Mouse (Mus musculus) myocyte (in vitro differentiated cells): ENCODE data around the gene Kcnn3. TPM values are rescaled to one million over a fixed set of nuclear protein-coding genes. Genes with fewer than 3 reads are reported as not detected.
A peak's percentile ranks its signal among the peaks of the same experiment; 100 is the strongest.

Experiments used
- H3K27me3 ChIP-seq: one replicate; pipeline ENCODE4 v1.6.1; 2011; ENCODE audit not compliant: control insufficient read depth, insufficient read depth, insufficient read length
- H3K36me3 ChIP-seq: one replicate; pipeline ENCODE4 v1.6.1; 2011; ENCODE audit not compliant: control insufficient read depth, insufficient read depth
- H3K4me2 ChIP-seq: one replicate; pipeline ENCODE4 v1.6.1; 2011; ENCODE audit warnings: low read depth, control low read depth
- H3K4me3 ChIP-seq: one replicate; pipeline ENCODE4 v1.5.1; 2011; ENCODE audit warnings: mild to moderate bottlenecking, control low read depth, moderate library complexity
- H3K79me2 ChIP-seq: one replicate; pipeline ENCODE4 v1.6.1; 2011; ENCODE audit not compliant: control insufficient read depth, insufficient read depth
- H3ac ChIP-seq: one replicate; pipeline ENCODE4 v1.6.1; 2011; ENCODE audit not compliant: control insufficient read depth, insufficient read length
- CEBPB ChIP-seq: IDR thresholded peaks from 2 replicates; pipeline ENCODE4 v1.6.1; 2011; ENCODE audit warnings: mild to moderate bottlenecking, moderate library complexity; ENCODE audit not compliant: poor library complexity, insufficient read depth, severe bottlenecking
- E2F4 ChIP-seq: IDR thresholded peaks from one replicate; pipeline ENCODE4 v1.6.1; 2011; ENCODE audit warnings: mild to moderate bottlenecking, control low read depth, moderate library complexity; ENCODE audit not compliant: insufficient read depth
- MAX ChIP-seq: IDR thresholded peaks from one replicate; pipeline ENCODE4 v1.6.1; 2011; ENCODE audit warnings: low read depth, mild to moderate bottlenecking, control low read depth
- MYOD1 ChIP-seq, 3 experiments: IDR thresholded peaks; one replicate each; pipeline ENCODE4 v1.6.1; 2011; ENCODE audit warnings: control low read depth in 2 of 3, low read depth in 2 of 3, mild to moderate bottlenecking in 2 of 3, moderate library complexity in 1 of 3; ENCODE audit not compliant: insufficient read length in 2 of 3, control insufficient read depth in 1 of 3
- MYOG ChIP-seq, 3 experiments: IDR thresholded peaks; one replicate each; pipeline ENCODE4 v1.6.1; 2011; ENCODE audit warnings: control low read depth in 2 of 3, low read depth in 2 of 3, mild to moderate bottlenecking in 2 of 3; ENCODE audit not compliant: insufficient read length in 2 of 3, control insufficient read depth in 1 of 3, insufficient read depth in 1 of 3
- POLR2A ChIP-seq: IDR thresholded peaks from one replicate; pipeline ENCODE4 v1.6.1; 2011; ENCODE audit warnings: low read depth, mild to moderate bottlenecking, control low read depth, moderate library complexity; ENCODE audit not compliant: insufficient read length
- POLR2AphosphoS2 ChIP-seq: IDR thresholded peaks from one replicate; pipeline ENCODE4 v1.6.1; 2011; ENCODE audit warnings: low read depth, control low read depth; ENCODE audit not compliant: insufficient read length
- REST ChIP-seq: IDR thresholded peaks from one replicate; pipeline ENCODE4 v1.6.1; 2011; ENCODE audit warnings: mild to moderate bottlenecking, control low read depth, moderate library complexity; ENCODE audit not compliant: insufficient read depth, insufficient read length
- SRF ChIP-seq: IDR thresholded peaks from one replicate; pipeline ENCODE4 v1.6.1; 2011; ENCODE audit warnings: low read depth; ENCODE audit not compliant: control insufficient read depth, insufficient read length
- TCF12 ChIP-seq: IDR thresholded peaks from one replicate; pipeline ENCODE4 v1.6.1; 2011; ENCODE audit warnings: mild to moderate bottlenecking, control low read depth; ENCODE audit not compliant: poor library complexity, insufficient read depth, severe bottlenecking
- TCF3 ChIP-seq: IDR thresholded peaks from one replicate; pipeline ENCODE4 v1.6.1; 2011; ENCODE audit warnings: low read depth, control low read depth; ENCODE audit not compliant: insufficient read length
- USF1 ChIP-seq: IDR thresholded peaks from one replicate; pipeline ENCODE4 v1.6.1; 2011; ENCODE audit warnings: low read depth, mild to moderate bottlenecking, control low read depth, moderate library complexity
- polyA plus RNA-seq: library from polyadenylated mRNA; unstranded; fragments of >200 nt; fragmentation: generic; extraction: Trizol; gene quantifications from one replicate; pipeline ENCODE4 v1.2.1, GENCODE M21; 2012; ENCODE audit warnings: missing spikeins

The Kcnn3 gene
- polyA plus RNA-seq, 1 experiment = 0.68 TPM

- H3K4me3 ChIP-seq = peak overlapping the region; percentile 0
- no peak overlapping the region for H3ac ChIP-seq
- no peak for TF ChIP-seq E2F4
- peak; percentile 82 to 87 (median 82) for TF ChIP-seq MYOD1 (IDR thresholded peaks at IDR 0.05; ENCODE audit: control insufficient read depth in 1 of 3, insufficient read length in 2 of 3, low read depth in 2 of 3)
- TF ChIP-seq TCF12 = peak; percentile 38
- TF ChIP-seq TCF3 = peak; percentile 28
- TF ChIP-seq MAX = no peak
- TF ChIP-seq POLR2A = no peak
- TF ChIP-seq MYOG (IDR thresholded peaks at IDR 0.05; ENCODE audit: control insufficient read depth in 1 of 3, insufficient read depth in 1 of 3, insufficient read length in 2 of 3, low read depth in 2 of 3) = peak in 2 of 3 experiments; percentile 82 to 87
- TF ChIP-seq REST = no peak
- no peak for TF ChIP-seq SRF
- TF ChIP-seq USF1 = no peak
- TF ChIP-seq CEBPB = no peak
- H3K27me3 ChIP-seq = peaks cover 35% of the 10 kb centered on the region
- peak overlapping the region; percentile 54 for H3K4me2 ChIP-seq
- H3K36me3 ChIP-seq = no peaks in the 10 kb centered on the region
- H3K79me2 ChIP-seq = no peaks in the 10 kb centered on the region
Observed at GRCm38 (mm10) chr3:89522450-89523128, 2.6 kb downstream of the Kcnn3 start.

- no peak overlapping the region for H3K4me2 ChIP-seq
- TF ChIP-seq TCF12 = no peak
- TF ChIP-seq POLR2AphosphoS2 = no peak
- no peak for TF ChIP-seq E2F4
- no peak for TF ChIP-seq SRF
- TF ChIP-seq MYOD1 (IDR thresholded peaks at IDR 0.05; ENCODE audit: control insufficient read depth in 1 of 3, insufficient read length in 2 of 3, low read depth in 2 of 3) = no peak
- no peak for TF ChIP-seq TCF3
- TF ChIP-seq REST = no peak
- no peak for TF ChIP-seq POLR2A
- TF ChIP-seq USF1 = no peak
- no peak for TF ChIP-seq MAX
- TF ChIP-seq CEBPB = no peak
- no peak for TF ChIP-seq MYOG (IDR thresholded peaks at IDR 0.05; ENCODE audit: control insufficient read depth in 1 of 3, insufficient read depth in 1 of 3, insufficient read length in 2 of 3, low read depth in 2 of 3)
- no peak overlapping the region for H3ac ChIP-seq
- no peaks in the 10 kb centered on the region for H3K36me3 ChIP-seq
- H3K4me3 ChIP-seq = no peak overlapping the region
- no peaks in the 10 kb centered on the region for H3K79me2 ChIP-seq
- peaks cover 12% of the 10 kb centered on the region for H3K27me3 ChIP-seq
Observed at GRCm38 (mm10) chr3:89526298-89527090, 6.5 kb downstream of the Kcnn3 start.

- Histone ChIP-seq H3ac (no peak overlapping the region), H3K4me3 (no peak overlapping the region), H3K36me3 (no peaks in the 10 kb centered on the region), H3K79me2 (no peaks in the 10 kb centered on the region), H3K4me2 (no peak overlapping the region), H3K27me3 (peaks cover 9% of the 10 kb centered on the region)
- TF ChIP-seq SRF (no peak), TCF3 (no peak), CEBPB (no peak), TCF12 (no peak), MYOD1 (IDR thresholded peaks at IDR 0.05; ENCODE audit: control insufficient read depth in 1 of 3, insufficient read length in 2 of 3, low read depth in 2 of 3) (no peak), MAX (no peak), REST (no peak), MYOG (IDR thresholded peaks at IDR 0.05; ENCODE audit: control insufficient read depth in 1 of 3, insufficient read depth in 1 of 3, insufficient read length in 2 of 3, low read depth in 2 of 3) (no peak), POLR2A (no peak), USF1 (no peak), E2F4 (no peak), POLR2AphosphoS2 (no peak)
Observed at GRCm38 (mm10) chr3:89529796-89530195, 9.8 kb downstream of the Kcnn3 start.

GRCm38 (mm10) chr3:89534566-89535097, 14.7 kb downstream of the Kcnn3 start:
- Histone ChIP-seq H3K4me3 (no peak overlapping the region), H3K27me3 (peaks cover 41% of the 10 kb centered on the region), H3K79me2 (no peaks in the 10 kb centered on the region), H3K36me3 (no peaks in the 10 kb centered on the region), H3K4me2 (peak overlapping the region; percentile 3), H3ac (no peak overlapping the region)
- TF ChIP-seq TCF12 (no peak), REST (no peak), CEBPB (no peak)

- Histone ChIP-seq H3K79me2 (no peaks in the 10 kb centered on the region), H3K4me3 (no peak overlapping the region), H3ac (no peak overlapping the region), H3K27me3 (peaks cover 46% of the 10 kb centered on the region), H3K36me3 (no peaks in the 10 kb centered on the region), H3K4me2 (peak overlapping the region; percentile 3)
- TF ChIP-seq POLR2AphosphoS2 (no peak), TCF3 (no peak), MYOD1 (IDR thresholded peaks at IDR 0.05; ENCODE audit: control insufficient read depth in 1 of 3, insufficient read length in 2 of 3, low read depth in 2 of 3) (no peak), USF1 (no peak), POLR2A (no peak), E2F4 (no peak), REST (no peak), MYOG (IDR thresholded peaks at IDR 0.05; ENCODE audit: control insufficient read depth in 1 of 3, insufficient read depth in 1 of 3, insufficient read length in 2 of 3, low read depth in 2 of 3) (no peak), CEBPB (no peak), SRF (no peak), MAX (no peak), TCF12 (no peak)
Observed at GRCm38 (mm10) chr3:89535147-89535546, 15.2 kb downstream of the Kcnn3 start.
